Mouse (Mus musculus): ENCODE measurements around the gene Piwil1.

DNA sequence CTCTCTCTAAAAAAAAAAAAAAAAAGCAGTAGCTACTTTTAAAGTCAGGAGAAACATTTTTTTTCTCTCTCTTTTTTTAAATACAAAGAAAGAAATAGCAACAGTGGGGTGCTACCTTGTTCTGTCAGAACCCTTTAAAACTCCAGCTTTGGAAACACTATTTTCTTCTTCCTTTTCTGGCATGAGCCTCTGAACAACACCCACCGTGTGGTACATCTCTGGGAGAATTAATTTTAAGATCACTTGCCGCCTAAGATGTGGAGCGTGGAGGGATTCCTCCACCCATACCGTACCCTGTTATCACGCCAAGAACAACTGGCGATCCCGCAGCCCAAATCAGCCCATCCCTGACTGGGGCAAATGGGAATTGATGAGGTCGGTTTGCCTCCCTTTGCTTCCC lies 42.2 kb upstream of the Piwil1 start:
- TF ChIP-seq ZNF384 (IDR thresholded peaks at IDR 0.05; ENCODE audit: low read depth, low read length) (no peak), ZC3H11A (IDR thresholded peaks at IDR 0.05; ENCODE audit: borderline replicate concordance, low read depth, low read length) (no peak), MAFK (IDR thresholded peaks at IDR 0.05; ENCODE audit: insufficient read depth, low read depth, low read length) (no peak)
